Mouse (Mus musculus) T-cell, adult 2 months (primary cell): ENCODE measurements around the gene Armh3.

Experiments used
- DNase-seq: peaks from one replicate; pipeline ENCODE4 v3.0.0; 2022; ENCODE audit warnings: low spot score

Armh3 gene

DNA sequence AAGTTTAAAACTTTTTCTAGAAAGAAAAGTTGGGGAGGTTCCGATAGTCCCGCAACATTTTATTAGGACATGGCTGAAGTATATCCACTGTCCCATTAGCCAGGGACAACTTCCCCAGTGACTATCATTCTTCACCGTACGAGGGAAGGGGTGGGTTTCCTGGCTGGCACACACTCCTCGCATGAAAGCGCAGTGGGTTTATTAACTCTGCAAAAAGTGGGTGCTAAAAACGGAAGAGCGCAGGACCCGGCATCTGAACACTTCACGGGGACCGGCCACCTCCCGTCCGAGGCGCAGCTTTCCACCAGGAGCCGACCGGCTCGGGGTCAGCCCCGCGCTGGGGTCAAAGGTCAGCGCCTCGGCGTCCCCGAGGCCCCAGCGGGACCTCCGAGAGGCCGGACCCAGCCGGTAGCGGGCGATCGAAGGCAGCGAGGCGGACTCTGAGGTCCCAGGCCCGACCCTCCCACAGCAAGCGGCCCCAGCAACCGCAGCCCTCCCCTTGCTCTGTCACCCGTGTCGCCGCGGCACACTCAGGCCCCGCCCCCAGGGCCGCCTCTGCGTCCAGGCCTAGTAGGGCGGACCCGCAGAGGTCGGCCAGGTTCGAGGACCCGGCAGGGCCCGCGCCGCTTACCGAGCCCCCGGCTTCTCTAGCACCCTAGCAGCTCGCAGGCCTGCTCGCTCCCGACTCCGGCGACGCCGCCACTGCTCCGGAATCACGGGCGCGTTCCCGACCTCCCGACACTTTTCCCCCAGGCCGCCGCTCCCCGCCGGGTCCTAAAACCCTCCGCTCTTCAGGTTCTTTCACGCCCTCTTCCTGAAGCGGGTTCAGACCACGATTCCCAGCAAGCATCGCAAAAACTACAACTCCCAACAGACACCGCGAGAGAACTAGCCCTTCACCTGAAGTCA lies at the start of gene Armh3:
Gene Armh3, minus strand, starts transcription at position 704 of the 909 bp plus-strand sequence.
- DNase-seq: peak; percentile 90

DNA sequence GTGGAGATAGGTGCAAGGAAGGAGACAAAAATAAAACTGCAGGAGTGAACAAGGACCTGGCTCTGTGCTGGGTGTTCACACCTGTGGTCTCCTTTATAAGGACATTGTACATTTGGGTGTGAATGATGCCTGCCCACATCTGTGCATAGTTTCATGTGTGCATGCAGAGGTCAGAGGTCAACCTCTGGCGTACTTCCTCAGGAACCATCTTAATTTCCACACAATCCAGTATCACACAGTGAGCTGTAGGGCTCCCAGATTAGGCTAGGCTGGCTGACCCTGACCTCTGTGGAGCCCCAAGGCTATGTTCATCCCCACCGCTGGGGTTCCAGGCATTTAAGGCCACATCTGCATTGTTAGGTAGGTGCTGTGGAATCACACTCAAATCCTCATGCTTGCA lies 49.1 kb upstream of the Armh3 start:
- DNase-seq: no peak

- no peak for DNase-seq
Measured at GRCm38 (mm10) chr19:46046621-46047025, 48.3 kb upstream of the Armh3 start.

GRCm38 (mm10) chr19:46045696-46046311 lies 47.5 kb upstream of the Armh3 start:
- DNase-seq: peak; percentile 26

DNA sequence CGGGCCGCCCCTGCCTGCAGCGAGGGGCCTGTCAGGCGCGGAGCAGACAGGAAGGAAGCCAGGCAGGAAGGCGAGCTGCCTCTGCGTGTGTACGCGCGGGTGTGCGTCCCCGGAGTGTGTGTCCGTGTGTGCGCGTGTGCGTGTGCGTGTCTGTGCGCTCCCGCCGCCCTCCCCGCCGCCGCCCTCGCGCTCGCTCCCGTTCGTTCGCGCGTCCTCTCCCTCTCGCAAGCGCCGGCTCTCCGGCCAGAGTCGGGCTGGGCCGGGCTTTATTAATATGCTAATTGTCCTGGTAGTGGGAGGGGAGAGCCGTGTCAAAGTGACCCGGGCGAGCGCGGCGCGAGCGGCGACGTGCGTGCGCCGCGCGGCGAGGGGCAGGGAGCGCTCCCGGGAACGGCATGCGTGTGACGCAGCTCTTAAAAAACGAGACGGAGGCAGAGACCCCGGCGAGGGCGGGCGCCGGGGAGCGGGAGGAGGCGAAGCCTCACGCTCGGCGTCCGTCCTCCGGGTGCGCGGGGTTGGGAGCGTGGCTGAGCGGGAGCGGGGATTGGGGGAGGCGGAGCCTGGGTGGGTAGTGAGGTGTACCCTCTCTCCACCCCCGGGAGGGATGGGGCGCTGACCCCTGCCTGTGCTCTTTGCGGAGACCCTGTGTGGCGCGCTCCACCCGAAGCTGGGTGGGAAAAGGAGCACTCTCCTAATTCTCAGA lies 46.9 kb upstream of the Armh3 start, which contains the start of gene Ldb1:
Gene Ldb1, minus strand, starts transcription at position 222 of the 703 bp plus-strand sequence.
- peak; percentile 84 for DNase-seq

DNA sequence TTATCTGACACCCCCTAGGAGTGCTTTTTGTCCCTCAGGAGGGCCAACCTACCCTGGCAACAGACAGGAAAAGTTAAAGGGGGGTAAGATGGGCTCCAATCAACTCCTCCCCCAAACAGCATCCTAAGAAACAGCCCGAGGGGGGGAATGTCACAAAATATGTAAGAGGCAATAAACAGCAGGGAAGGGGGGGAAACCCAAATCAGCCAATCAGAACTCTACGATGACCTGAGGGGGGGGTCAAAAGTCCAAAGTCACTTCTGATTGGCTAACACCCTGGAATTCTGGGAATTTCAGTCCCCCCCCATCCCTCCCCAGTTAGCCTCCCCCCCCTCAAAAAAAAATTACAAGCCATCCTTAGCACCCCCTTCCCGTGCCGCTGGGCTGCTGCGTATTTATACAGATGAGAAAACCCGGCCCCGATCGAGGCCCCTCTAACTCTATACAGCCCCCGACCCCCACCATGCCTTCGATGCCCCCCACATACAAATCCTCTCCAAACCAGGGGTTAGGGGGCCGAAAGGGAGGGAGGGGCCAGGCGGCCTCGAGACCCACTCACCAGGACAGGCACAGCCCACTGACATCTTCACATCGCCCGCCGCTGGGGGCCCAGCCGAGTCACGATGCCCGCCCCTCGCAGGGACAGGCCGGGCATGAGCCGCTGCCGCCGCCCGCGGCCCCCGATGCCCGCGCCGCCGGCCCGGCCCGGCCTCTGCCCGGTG lies 46.1 kb upstream of the Armh3 start, which contains the start of gene Pprc1:
Gene Pprc1, plus strand, starts transcription at position 616 of the 722 bp plus-strand sequence.
- DNase-seq: no peak

GRCm38 (mm10) chr19:46043380-46043779 lies 45.1 kb upstream of the Armh3 start:
- no peak for DNase-seq

DNA sequence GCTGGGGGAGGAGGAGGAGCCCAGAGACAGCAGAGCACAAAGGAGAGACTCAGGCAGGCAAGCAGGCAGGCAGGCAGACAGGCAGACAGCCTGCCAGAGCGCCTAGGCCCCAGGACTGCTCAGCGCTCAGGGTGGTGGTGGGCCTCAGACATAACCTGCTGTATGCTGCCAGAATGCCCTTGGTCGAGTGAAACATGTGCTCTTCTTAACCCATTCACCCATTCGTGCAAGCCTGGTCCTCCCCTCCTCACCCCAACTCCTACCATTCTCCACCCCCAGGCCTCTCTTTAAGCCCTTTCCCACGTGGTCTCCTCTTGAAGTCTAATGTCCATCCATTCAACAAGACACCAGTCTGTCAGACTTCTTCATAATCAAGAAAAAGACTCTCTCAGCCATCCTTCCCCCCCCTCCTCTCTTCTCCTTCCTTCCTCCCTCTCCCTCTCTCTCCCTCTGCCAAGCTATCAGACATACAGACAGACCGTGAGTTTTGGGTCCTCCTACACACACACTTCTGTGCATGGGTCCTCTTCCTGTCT lies 44.3 kb upstream of the Armh3 start:
- peak; percentile 63 for DNase-seq

GRCm38 (mm10) chr19:46041933-46042475 lies 43.7 kb upstream of the Armh3 start:
- DNase-seq: peak; percentile 13

GRCm38 (mm10) chr19:46041299-46041932 lies 43.1 kb upstream of the Armh3 start:
- DNase-seq: no peak

- DNase-seq: peak; percentile 71
Measured at GRCm38 (mm10) chr19:46040149-46040902, 42.0 kb upstream of the Armh3 start.

DNA sequence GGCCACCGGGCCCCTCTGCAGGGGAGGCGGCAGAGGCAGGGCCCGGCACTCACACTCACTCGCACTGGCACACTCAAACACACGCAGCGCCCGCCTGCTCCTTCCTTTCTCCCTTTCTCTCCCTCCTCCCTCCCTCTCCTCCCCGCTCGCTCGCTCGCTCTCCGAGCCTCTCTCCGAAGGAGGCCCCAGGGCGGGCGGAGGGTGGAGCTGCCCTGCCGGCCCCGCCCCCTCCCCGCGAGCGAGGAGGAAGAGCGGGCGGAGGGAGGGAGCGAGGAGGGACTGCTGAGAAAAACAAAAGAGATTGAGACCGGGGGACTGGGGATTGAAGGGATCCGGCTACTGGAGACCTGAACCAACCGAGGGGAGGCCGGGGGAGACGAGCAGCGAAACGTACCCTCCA lies 41.2 kb upstream of the Armh3 start:
- DNase-seq: peak; percentile 91

DNA sequence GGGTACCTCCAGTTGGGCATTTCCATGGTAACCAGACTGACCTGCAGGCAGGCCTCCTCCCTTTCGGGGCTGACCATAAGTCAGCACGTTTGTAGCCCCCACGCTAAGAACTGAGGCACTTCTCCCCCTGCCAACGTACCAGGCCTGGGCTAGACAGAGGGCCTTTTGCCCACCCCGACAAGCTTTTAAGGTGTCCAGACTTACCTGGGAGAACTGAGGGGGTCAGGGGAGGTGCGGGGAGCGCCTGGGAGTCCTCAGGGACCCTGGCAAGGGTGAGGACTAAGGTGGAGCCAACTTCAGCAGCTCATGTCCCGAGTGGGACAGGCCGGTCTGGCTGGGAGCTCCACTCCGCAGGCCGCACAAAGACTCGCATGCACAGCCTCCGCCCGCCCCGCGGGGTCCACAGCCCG lies 40.6 kb upstream of the Armh3 start:
- no peak for DNase-seq

DNA sequence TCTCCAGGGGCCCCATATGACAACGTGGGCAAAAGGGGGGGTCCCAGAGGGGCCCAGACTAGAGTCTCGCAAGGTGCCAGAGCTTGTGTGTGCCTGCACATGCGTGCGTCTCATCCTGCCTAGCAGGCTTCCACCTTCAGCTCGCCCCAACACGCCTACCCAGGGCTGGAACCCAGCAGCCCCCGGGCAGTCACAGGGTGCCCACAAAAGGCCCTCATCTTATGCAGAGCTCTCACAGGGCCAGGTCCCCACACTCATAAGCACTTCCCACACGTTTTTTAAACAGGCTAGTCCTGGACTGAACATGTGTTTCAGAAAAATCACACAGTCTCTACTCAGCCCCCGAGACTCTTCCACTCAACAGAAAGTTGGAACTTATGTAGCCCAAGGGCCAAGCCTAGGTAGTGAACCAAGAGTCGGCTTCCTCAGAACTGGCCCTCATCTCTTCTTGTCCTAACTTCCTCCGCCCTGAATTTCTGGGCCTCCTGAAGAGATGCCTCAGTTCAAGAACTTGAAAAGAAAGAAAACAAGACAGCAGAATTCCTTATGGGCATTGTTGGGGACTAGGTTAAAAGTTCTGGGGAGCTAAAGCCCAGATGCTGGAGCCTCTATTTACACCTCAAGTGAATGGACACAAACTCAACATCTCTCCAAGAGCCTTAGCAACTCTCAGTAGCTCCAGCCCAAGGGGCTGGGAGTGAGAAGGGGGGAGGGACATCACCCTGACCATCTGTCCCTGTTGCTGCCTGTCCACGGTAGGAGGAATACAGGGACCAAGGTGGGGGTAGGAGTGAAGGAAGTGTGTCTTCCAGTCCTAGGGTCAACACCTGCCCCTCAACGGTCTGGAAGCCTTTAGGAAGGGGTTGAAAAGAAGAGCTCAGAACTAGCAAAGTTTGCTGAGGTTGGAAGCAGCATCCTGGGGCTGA lies 39.9 kb upstream of the Armh3 start:
- DNase-seq: peak; percentile 35

- peak; percentile 70 for DNase-seq
Measured at GRCm38 (mm10) chr19:46037243-46037924, 39.1 kb upstream of the Armh3 start.

DNA sequence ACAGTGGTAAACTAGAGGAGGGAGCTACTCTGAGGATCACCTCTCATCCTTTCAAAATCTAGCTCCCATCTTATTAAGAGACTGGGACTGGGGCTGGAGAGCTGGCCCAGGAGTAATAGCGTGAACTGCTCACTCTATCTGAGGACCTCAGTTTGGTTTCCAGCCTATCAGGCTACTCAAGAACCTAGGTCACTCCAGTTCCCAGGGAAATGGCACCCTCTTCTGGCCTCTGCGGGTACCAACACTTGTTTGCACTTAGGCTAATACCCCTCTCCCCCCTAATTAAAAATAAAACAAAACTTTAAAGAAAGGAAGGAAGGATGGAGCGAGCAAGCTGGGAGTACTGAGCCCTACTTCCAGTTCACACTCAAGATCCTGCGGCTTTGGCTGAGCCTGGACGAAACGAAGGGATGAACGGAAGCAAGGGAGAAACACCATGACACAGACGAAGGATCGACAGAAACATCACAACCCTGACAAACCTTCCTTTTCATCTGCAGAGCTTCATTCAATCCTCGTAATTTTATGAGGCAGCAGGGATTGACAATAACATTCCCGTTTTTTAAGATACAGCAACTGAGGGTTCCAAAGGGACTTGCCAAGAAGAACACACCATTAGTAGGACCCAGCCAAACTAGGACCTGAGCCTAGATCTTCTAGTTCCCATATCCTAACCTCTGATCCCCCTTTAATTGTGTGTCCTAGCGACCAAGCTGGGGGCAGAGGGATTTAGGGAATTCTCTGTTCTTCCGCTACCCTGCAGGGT lies 38.4 kb upstream of the Armh3 start:
- DNase-seq: no peak

- no peak for DNase-seq
Measured at GRCm38 (mm10) chr19:46035971-46036370, 37.7 kb upstream of the Armh3 start.

- no peak for DNase-seq
Measured at GRCm38 (mm10) chr19:46033911-46034310, 35.6 kb upstream of the Armh3 start.
